Mouse (Mus musculus) embryonic facial prominence, embryonic 14.5 days (tissue): ENCODE measurements around the gene Cd81. TPM values are rescaled to one million over a fixed set of nuclear protein-coding genes. Genes with fewer than 3 reads are reported as not detected.

Experiments used
- ATAC-seq: fragments of 200-750 bp; cut with Nextera tagmentation; 2 replicates; pipeline ENCODE4 v1.8.0; 2017; ENCODE audit warnings: low read depth, moderate number of reproducible peaks, moderate TSS enrichment
- DNase-seq: peaks from one replicate; pipeline ENCODE4 v3.0.0-alpha.2; 2015; ENCODE audit warnings: low spot score
- H3K27ac ChIP-seq: fragments of 300-500 bp; sonication (generic); replicated peaks from 2 replicates; pipeline ENCODE4 v1.5.1; 2014; ENCODE audit warnings: low read depth, mild to moderate bottlenecking, low read length, moderate library complexity
- H3K27me3 ChIP-seq: fragments of 300-500 bp; sonication (generic); replicated peaks from 2 replicates; pipeline ENCODE4 v1.6.1; 2014; ENCODE audit warnings: low read length; ENCODE audit not compliant: control insufficient read depth, insufficient read depth
- H3K36me3 ChIP-seq: fragments of 300-500 bp; sonication (generic); 2 replicates; pipeline ENCODE4 v1.6.1; 2014; ENCODE audit warnings: low read length, mixed read lengths; ENCODE audit not compliant: control insufficient read depth, insufficient read depth
- H3K4me1 ChIP-seq: fragments of 300-500 bp; sonication (generic); 2 replicates; pipeline ENCODE4 v1.6.1; 2014; ENCODE audit warnings: antibody characterized with exemption, low read length; ENCODE audit not compliant: control insufficient read depth, insufficient read depth
- H3K4me2 ChIP-seq: fragments of 300-500 bp; sonication (generic); 2 replicates; pipeline ENCODE4 v1.6.1; 2014; ENCODE audit warnings: low read depth, mild to moderate bottlenecking, low read length, moderate library complexity, mixed read lengths
- H3K4me3 ChIP-seq: fragments of 300-500 bp; sonication (generic); 2 replicates; pipeline ENCODE4 v1.5.1; 2014; ENCODE audit warnings: low read depth, mild to moderate bottlenecking, low read length
- H3K9ac ChIP-seq: fragments of 300-500 bp; sonication (generic); 2 replicates; pipeline ENCODE4 v1.6.1; 2014; ENCODE audit warnings: low read depth, mild to moderate bottlenecking, low read length, moderate library complexity, mixed read lengths
- H3K9me3 ChIP-seq: fragments of 300-500 bp; sonication (generic); 2 replicates; pipeline ENCODE4 v1.6.1; 2016; ENCODE audit warnings: low read length; ENCODE audit not compliant: control insufficient read depth
- WGBS: fragments of 180-500 bp; shearing (Covaris S2); extraction: QIAGEN DNeasy Blood & Tissue Kit; methylation state at CpG from one replicate; pipeline ENCODE4 v1.1.7; 2014; 5-methylcytosine and 5-hydroxymethylcytosine counted together
- polyA plus RNA-seq: library from polyadenylated mRNA; unstranded; fragments of >200 nt; fragmentation: Nextera tagmentation; extraction: Ambion mirVana; gene quantifications from 2 replicates; pipeline ENCODE4 v1.2.1, GENCODE M21; 2014

Cd81 gene
- polyA plus RNA-seq, 1 experiment from 2014 or later: 635 TPM

- Histone ChIP-seq H3K9me3 (no peaks in the 10 kb centered on the region), H3K4me3 (no peak overlapping the region), H3K27ac (no peak overlapping the region), H3K9ac (no peak overlapping the region), H3K36me3 (peaks cover 16% of the 10 kb centered on the region), H3K4me2 (no peak overlapping the region), H3K4me1 (no peaks in the 10 kb centered on the region), H3K27me3 (no peaks in the 10 kb centered on the region)
- DNase-seq: no peak
- WGBS: 80% methylated on average over 4 of the region's 4 CpGs
- ATAC-seq: no peak
Observed at GRCm38 (mm10) chr7:143027196-143027595, 25.3 kb upstream of the Cd81 start.

GRCm38 (mm10) chr7:143031816-143032215 lies 20.7 kb upstream of the Cd81 start:
- Histone ChIP-seq H3K9me3 (no peaks in the 10 kb centered on the region), H3K27ac (no peak overlapping the region), H3K4me3 (no peak overlapping the region), H3K4me2 (no peak overlapping the region), H3K27me3 (no peaks in the 10 kb centered on the region), H3K36me3 (peaks cover 21% of the 10 kb centered on the region; the same call in 1 of the 2 replicates), H3K4me1 (no peaks in the 10 kb centered on the region), H3K9ac (no peak overlapping the region)
- 78% methylated on average over 1 of the region's 1 CpGs for WGBS
- ATAC-seq: no peak
- no peak for DNase-seq

- Histone ChIP-seq H3K4me1 (no peaks in the 10 kb centered on the region), H3K4me2 (no peak overlapping the region), H3K27me3 (no peaks in the 10 kb centered on the region), H3K36me3 (peaks cover 21% of the 10 kb centered on the region; the same call in 1 of the 2 replicates), H3K9ac (no peak overlapping the region), H3K27ac (no peak overlapping the region), H3K9me3 (no peaks in the 10 kb centered on the region), H3K4me3 (no peak overlapping the region)
- WGBS: 82% methylated on average over 4 of the region's 4 CpGs
- DNase-seq: no peak
- no peak for ATAC-seq
Observed at GRCm38 (mm10) chr7:143033581-143033980, 19.0 kb upstream of the Cd81 start.

- no peak overlapping the region for H3K9ac ChIP-seq
- H3K27ac ChIP-seq: no peak overlapping the region
- no peak for DNase-seq
- no peak overlapping the region for H3K4me2 ChIP-seq
- no peaks in the 10 kb centered on the region for H3K9me3 ChIP-seq
- no peak for ATAC-seq
- H3K27me3 ChIP-seq: no peaks in the 10 kb centered on the region
- H3K36me3 ChIP-seq: peaks cover 21% of the 10 kb centered on the region; the same call in 1 of the 2 replicates
- 87% methylated on average over 2 of the region's 2 CpGs for WGBS
- H3K4me1 ChIP-seq: no peaks in the 10 kb centered on the region
- no peak overlapping the region for H3K4me3 ChIP-seq
Observed at GRCm38 (mm10) chr7:143034112-143034511, 18.4 kb upstream of the Cd81 start.

GRCm38 (mm10) chr7:143034519-143035450 lies 17.8 kb upstream of the Cd81 start:
- Histone ChIP-seq H3K4me3 (no peak overlapping the region), H3K9ac (no peak overlapping the region), H3K27ac (no peak overlapping the region), H3K36me3 (peaks cover 21% of the 10 kb centered on the region; the same call in 1 of the 2 replicates), H3K27me3 (no peaks in the 10 kb centered on the region), H3K4me2 (no peak overlapping the region), H3K9me3 (no peaks in the 10 kb centered on the region), H3K4me1 (no peaks in the 10 kb centered on the region)
- WGBS: 94% methylated on average over 8 of the region's 8 CpGs
- DNase-seq (no peak), ATAC-seq (no peak)

GRCm38 (mm10) chr7:143036787-143037186 lies 15.8 kb upstream of the Cd81 start:
- WGBS: 75% methylated on average over 3 of the region's 3 CpGs

GRCm38 (mm10) chr7:143037306-143037705 lies 15.2 kb upstream of the Cd81 start:
- Histone ChIP-seq H3K4me2 (no peak overlapping the region), H3K4me3 (no peak overlapping the region), H3K4me1 (no peaks in the 10 kb centered on the region), H3K36me3 (peaks cover 13% of the 10 kb centered on the region; the same call in 1 of the 2 replicates), H3K27ac (no peak overlapping the region), H3K9me3 (no peaks in the 10 kb centered on the region), H3K27me3 (no peaks in the 10 kb centered on the region), H3K9ac (no peak overlapping the region)
- no peak for ATAC-seq
- 88% methylated on average over 4 of the region's 4 CpGs for WGBS
- no peak for DNase-seq

More at GRCm38 (mm10) chr7:143036787-143037186, 15.8 kb upstream of the Cd81 start:
- no peak for DNase-seq
- no peak overlapping the region for H3K4me2 ChIP-seq
- ATAC-seq: no peak
- no peaks in the 10 kb centered on the region for H3K27me3 ChIP-seq
- peaks cover 13% of the 10 kb centered on the region; the same call in 1 of the 2 replicates for H3K36me3 ChIP-seq
- H3K27ac ChIP-seq: no peak overlapping the region
- no peaks in the 10 kb centered on the region for H3K4me1 ChIP-seq
- H3K9ac ChIP-seq: no peak overlapping the region
- no peaks in the 10 kb centered on the region for H3K9me3 ChIP-seq
- H3K4me3 ChIP-seq: no peak overlapping the region

- no peak for ATAC-seq
- DNase-seq: no peak
- H3K27me3 ChIP-seq: no peaks in the 10 kb centered on the region
- H3K4me3 ChIP-seq: no peak overlapping the region
- no peak overlapping the region for H3K27ac ChIP-seq
- H3K4me2 ChIP-seq: no peak overlapping the region
- H3K36me3 ChIP-seq: peaks cover 7% of the 10 kb centered on the region; the same call in 1 of the 2 replicates
- no peaks in the 10 kb centered on the region for H3K4me1 ChIP-seq
- no peak overlapping the region for H3K9ac ChIP-seq
- WGBS: 89% methylated on average over 3 of the region's 3 CpGs
- no peaks in the 10 kb centered on the region for H3K9me3 ChIP-seq
Observed at GRCm38 (mm10) chr7:143038174-143038931, 14.2 kb upstream of the Cd81 start.
